7 mouse cellular contexts compared by ENCODE assay signal in genomic region chr12:111669000-111669788, GRCm38 (mm10). TPM values are rescaled to one million over a fixed set of nuclear protein-coding genes. Genes with fewer than 3 reads are reported as not detected.
DNase-seq lines count a peak whose midpoint lies in the region; ATAC-seq and TF ChIP-seq lines count a peak whose summit lies in the region.

No protein-coding gene starts in this region.

- peaks cover 35% of the 10 kb centered on the region for H3K36me3 ChIP-seq in forebrain, embryonic 12.5 days (replicated peaks)
- peaks cover 29% of the 10 kb centered on the region for H3K36me3 ChIP-seq in hindbrain, embryonic 14.5 days (replicated peaks; ENCODE audit: control insufficient read depth, insufficient read depth)
- H3K36me3 ChIP-seq in lung, postnatal 0 days (ENCODE audit: insufficient read depth, low read length) = no peaks in the 10 kb centered on the region
- H3K36me3 ChIP-seq in stomach, embryonic 16.5 days (ENCODE audit: control insufficient read depth, insufficient read depth, low read length) = no peaks in the 10 kb centered on the region

- peak overlapping the region; percentile 97 for H3K4me2 ChIP-seq in forebrain, embryonic 12.5 days
- peak overlapping the region; percentile 95 for H3K4me2 ChIP-seq in hindbrain, embryonic 14.5 days (replicated peaks)
- peak overlapping the region; percentile 39; the same call in 1 of the 2 replicates for H3K4me2 ChIP-seq in lung, postnatal 0 days (replicated peaks; ENCODE audit: low read depth, low read length)
- H3K4me2 ChIP-seq in stomach, embryonic 16.5 days (ENCODE audit: low read depth, low read length) = peak overlapping the region; percentile 94

- 60% methylated on average over 23 of the region's 23 CpGs for WGBS in forebrain, embryonic 12.5 days
- WGBS in hindbrain, embryonic 14.5 days = 46% methylated on average over 23 of the region's 23 CpGs
- 60% methylated on average over 23 of the region's 23 CpGs for WGBS in lung, postnatal 0 days
- WGBS in stomach, embryonic 16.5 days = 55% methylated on average over 23 of the region's 23 CpGs

- peak overlapping the region; percentile 95 for H3K4me3 ChIP-seq in forebrain, embryonic 12.5 days (replicated peaks)
- H3K4me3 ChIP-seq in hindbrain, embryonic 14.5 days (replicated peaks; ENCODE audit: low read length) = peak overlapping the region; percentile 96
- no peak overlapping the region for H3K4me3 ChIP-seq in lung, postnatal 0 days (ENCODE audit: low read depth, low read length)
- peak overlapping the region; percentile 64 for H3K4me3 ChIP-seq in stomach, embryonic 16.5 days (replicated peaks; ENCODE audit: low read length)

- peaks cover 36% of the 10 kb centered on the region for H3K4me1 ChIP-seq in forebrain, embryonic 12.5 days
- H3K4me1 ChIP-seq in hindbrain, embryonic 14.5 days (replicated peaks; ENCODE audit: control insufficient read depth, insufficient read depth, low read length) = peaks cover 28% of the 10 kb centered on the region
- peaks cover 29% of the 10 kb centered on the region; the same call in 1 of the 2 replicates for H3K4me1 ChIP-seq in lung, postnatal 0 days (ENCODE audit: insufficient read depth, low read depth, low read length)
- peaks cover 41% of the 10 kb centered on the region for H3K4me1 ChIP-seq in stomach, embryonic 16.5 days (ENCODE audit: control insufficient read depth, insufficient read depth, low read length)

- DNase-seq in urinary bladder, postnatal 14 days (ENCODE audit: low spot score) = peak; percentile 40
- no peak for DNase-seq in urinary bladder, postnatal 25 days (ENCODE audit: low spot score)
- no peak for DNase-seq in hindbrain, embryonic 14.5 days (ENCODE audit: low spot score)
- DNase-seq in lung, postnatal 0 days (ENCODE audit: low spot score) = peak; percentile 73
- no peak for DNase-seq in embryo, embryonic 10 days (ENCODE audit: low spot score)

- TF ChIP-seq EP300 in lung, postnatal 0 days (IDR thresholded peaks at IDR 0.05) = no peak

- ATAC-seq in forebrain, embryonic 12.5 days (ENCODE audit: low FRiP score) = no peak
- ATAC-seq in hindbrain, embryonic 14.5 days (ENCODE audit: low FRiP score) = no peak
- ATAC-seq in lung, postnatal 0 days = peak; percentile 6
- ATAC-seq in stomach, embryonic 16.5 days (ENCODE audit: insufficient read depth, low FRiP score) = peak; percentile 11; the same call in 1 of the 2 replicates

- peak overlapping the region; percentile 89 for H3K27ac ChIP-seq in forebrain, embryonic 12.5 days
- peak overlapping the region; percentile 94 for H3K27ac ChIP-seq in hindbrain, embryonic 14.5 days
- peak overlapping the region; percentile 86 for H3K27ac ChIP-seq in lung, postnatal 0 days (ENCODE audit: low read length)
- H3K27ac ChIP-seq in stomach, embryonic 16.5 days (ENCODE audit: low read length) = peak overlapping the region; percentile 91

- 0 out of 2 replicates have a peak, but pooled peaks have one; percentile 17 for TF ChIP-seq CTCF in lung, postnatal 0 days (IDR thresholded peaks at IDR 0.05)

- peaks cover 11% of the 10 kb centered on the region; the same call in 1 of the 2 replicates for H3K27me3 ChIP-seq in forebrain, embryonic 12.5 days
- H3K27me3 ChIP-seq in hindbrain, embryonic 14.5 days (ENCODE audit: control insufficient read depth, insufficient read depth, low read length) = no peaks in the 10 kb centered on the region
- H3K27me3 ChIP-seq in lung, postnatal 0 days (replicated peaks; ENCODE audit: insufficient read depth, low read length) = peaks cover 20% of the 10 kb centered on the region; the same call in 1 of the 2 replicates
- peaks cover 19% of the 10 kb centered on the region; the same call in 1 of the 2 replicates for H3K27me3 ChIP-seq in stomach, embryonic 16.5 days (ENCODE audit: control insufficient read depth, insufficient read depth, low read length)

- no peaks in the 10 kb centered on the region for H3K9me3 ChIP-seq in forebrain, embryonic 12.5 days
- H3K9me3 ChIP-seq in hindbrain, embryonic 14.5 days (ENCODE audit: control insufficient read depth, low read length) = no peaks in the 10 kb centered on the region
- no peaks in the 10 kb centered on the region for H3K9me3 ChIP-seq in lung, postnatal 0 days (ENCODE audit: low read length)
- no peaks in the 10 kb centered on the region for H3K9me3 ChIP-seq in stomach, embryonic 16.5 days (replicated peaks; ENCODE audit: control insufficient read depth, low read length)

- H3K9ac ChIP-seq in forebrain, embryonic 12.5 days = peak overlapping the region; percentile 98
- H3K9ac ChIP-seq in hindbrain, embryonic 14.5 days = peak overlapping the region; percentile 99
- H3K9ac ChIP-seq in lung, postnatal 0 days (replicated peaks; ENCODE audit: low read depth) = no peak overlapping the region
- peak overlapping the region; percentile 81 for H3K9ac ChIP-seq in stomach, embryonic 16.5 days (ENCODE audit: low read length)

RNA-seq across cellular contexts. Expression of gene Ckb, which starts 2.9 kb away (rescaled TPM):
- polyA plus RNA-seq in forebrain, embryonic 12.5 days (2016; fragmentation: Nextera tagmentation; extraction: Ambion mirVana) = 2,395 and 2,485 TPM in 2 replicates
- 1,434 and 1,576 TPM in 2 replicates for polyA plus RNA-seq in hindbrain, embryonic 14.5 days (2014; fragmentation: Nextera tagmentation; extraction: Ambion mirVana)
- polyA plus RNA-seq in lung, postnatal 0 days (2015; fragmentation: Nextera tagmentation; extraction: Ambion mirVana) = 153 TPM in 2 replicates
- polyA plus RNA-seq in stomach, embryonic 16.5 days (2015; fragmentation: Nextera tagmentation; extraction: Ambion mirVana) = 698 and 764 TPM in 2 replicates

RNA-seq across cellular contexts. Expression of gene Trmt61a, which starts 8.7 kb away (rescaled TPM):
- 15.4 and 16.7 TPM in 2 replicates for polyA plus RNA-seq in forebrain, embryonic 12.5 days (2016; fragmentation: Nextera tagmentation; extraction: Ambion mirVana)
- 6.1 and 7.2 TPM in 2 replicates for polyA plus RNA-seq in hindbrain, embryonic 14.5 days (2014; fragmentation: Nextera tagmentation; extraction: Ambion mirVana)
- polyA plus RNA-seq in lung, postnatal 0 days (2015; fragmentation: Nextera tagmentation; extraction: Ambion mirVana) = 4.3 and 4.5 TPM in 2 replicates
- 9.7 and 10.4 TPM in 2 replicates for polyA plus RNA-seq in stomach, embryonic 16.5 days (2015; fragmentation: Nextera tagmentation; extraction: Ambion mirVana)

RNA-seq across cellular contexts. Expression of gene Bag5, which starts 43.9 kb away (rescaled TPM):
- polyA plus RNA-seq in forebrain, embryonic 12.5 days (2016; fragmentation: Nextera tagmentation; extraction: Ambion mirVana) = 59.0 and 62.7 TPM in 2 replicates
- polyA plus RNA-seq in hindbrain, embryonic 14.5 days (2014; fragmentation: Nextera tagmentation; extraction: Ambion mirVana) = 65.5 and 71.6 TPM in 2 replicates
- polyA plus RNA-seq in lung, postnatal 0 days (2015; fragmentation: Nextera tagmentation; extraction: Ambion mirVana) = 48.9 and 52.5 TPM in 2 replicates
- polyA plus RNA-seq in stomach, embryonic 16.5 days (2015; fragmentation: Nextera tagmentation; extraction: Ambion mirVana) = 49.3 and 51.6 TPM in 2 replicates

RNA-seq across cellular contexts. Expression of gene Apopt1, which starts 43.9 kb away (rescaled TPM):
- polyA plus RNA-seq in forebrain, embryonic 12.5 days (2016; fragmentation: Nextera tagmentation; extraction: Ambion mirVana) = 55.0 and 56.0 TPM in 2 replicates
- 48.2 and 61.4 TPM in 2 replicates for polyA plus RNA-seq in hindbrain, embryonic 14.5 days (2014; fragmentation: Nextera tagmentation; extraction: Ambion mirVana)
- polyA plus RNA-seq in lung, postnatal 0 days (2015; fragmentation: Nextera tagmentation; extraction: Ambion mirVana) = 42.3 and 43.1 TPM in 2 replicates
- polyA plus RNA-seq in stomach, embryonic 16.5 days (2015; fragmentation: Nextera tagmentation; extraction: Ambion mirVana) = 43.0 and 47.0 TPM in 2 replicates

Comparison
In these comparisons a context has a peak if more than half of its experiments do, and no peak if none do; other contexts are left out.
1. DNase-seq: peak in urinary bladder, postnatal 14 days (single experiment) and lung, postnatal 0 days (single experiment); none in urinary bladder, postnatal 25 days (single experiment), hindbrain, embryonic 14.5 days (single experiment) and embryo, embryonic 10 days (single experiment).
2. ATAC-seq: peak in lung, postnatal 0 days (single experiment) and stomach, embryonic 16.5 days (single experiment); none in forebrain, embryonic 12.5 days (single experiment) and hindbrain, embryonic 14.5 days (single experiment).
3. H3K4me2 ChIP-seq: peak in every context shown above with its lines; median percentile 97 in forebrain, embryonic 12.5 days; 95 in hindbrain, embryonic 14.5 days; 94 in stomach, embryonic 16.5 days; 39 in lung, postnatal 0 days.
4. Peak in every context shown above with its lines, with median percentiles within 50 percentile points of each other: H3K27ac ChIP-seq.